Mouse (Mus musculus) lung, postnatal 4 days (tissue): ENCODE data around the gene Foxp3.

Source experiments
- DNase-seq, 2 experiments: peaks; one replicate each; pipeline ENCODE4 v3.0.0; 2021

Foxp3 gene

GRCm38 (mm10) chrX:7573176-7574086, at the start of gene Foxp3:
TSS of gene Foxp3 (plus strand) at chrX:7573644.
- DNase-seq = peak in 1 of 2 experiments; percentile 18

GRCm38 (mm10) chrX:7524961-7525360, 48.5 kb upstream of the Foxp3 start:
- DNase-seq = no peak

GRCm38 (mm10) chrX:7553474-7553873, 20.0 kb upstream of the Foxp3 start:
- DNase-seq = no peak

- no peak for DNase-seq
These were observed 10.4 kb upstream of the Foxp3 start for GRCm38 (mm10) chrX:7563076-7563475.

GRCm38 (mm10) chrX:7566352-7566751, 7.1 kb upstream of the Foxp3 start:
- peak in 1 of 2 experiments; percentile 35 for DNase-seq

GRCm38 (mm10) chrX:7567491-7567890, 6.0 kb upstream of the Foxp3 start:
- no peak for DNase-seq

- no peak for DNase-seq
These were observed 2.8 kb upstream of the Foxp3 start for GRCm38 (mm10) chrX:7570481-7571175.

GRCm38 (mm10) chrX:7571565-7572136, 1.8 kb upstream of the Foxp3 start:
- no peak for DNase-seq

- no peak for DNase-seq
These were observed 978 bp upstream of the Foxp3 start for GRCm38 (mm10) chrX:7572466-7572865.

GRCm38 (mm10) chrX:7574087-7574884, 842 bp downstream of the Foxp3 start, which contains the start of gene Ppp1r3f:
TSS of gene Ppp1r3f (minus strand) at chrX:7574283.
- peak; percentile 92 to 95 for DNase-seq

- no peak for DNase-seq
These were observed 1.4 kb downstream of the Foxp3 start for GRCm38 (mm10) chrX:7574885-7575231.

GRCm38 (mm10) chrX:7581151-7581550, 7.7 kb downstream of the Foxp3 start:
- no peak for DNase-seq

GRCm38 (mm10) chrX:7583881-7584280, 10.4 kb downstream of the Foxp3 start:
- no peak for DNase-seq

GRCm38 (mm10) chrX:7586356-7586755, 12.9 kb downstream of the Foxp3 start:
- no peak for DNase-seq

- DNase-seq = no peak
These were observed 21.9 kb downstream of the Foxp3 start for GRCm38 (mm10) chrX:7595371-7595770.

GRCm38 (mm10) chrX:7604004-7604403, 30.6 kb downstream of the Foxp3 start:
- DNase-seq = no peak

GRCm38 (mm10) chrX:7604879-7605574, 31.6 kb downstream of the Foxp3 start, which contains the start of gene Ccdc22:
TSS of gene Ccdc22 (minus strand) at chrX:7605517.
- DNase-seq = peak; percentile 85 to 87

- DNase-seq = no peak
These were observed 32.1 kb downstream of the Foxp3 start for GRCm38 (mm10) chrX:7605575-7605941.

- no peak for DNase-seq
These were observed 33.3 kb downstream of the Foxp3 start, which contains the start of gene Cacna1f for GRCm38 (mm10) chrX:7606783-7607182. TSS of gene Cacna1f (plus strand) at chrX:7607083.

GRCm38 (mm10) chrX:7610035-7610434, 36.6 kb downstream of the Foxp3 start:
- DNase-seq = no peak

- DNase-seq = no peak
These were observed 37.3 kb downstream of the Foxp3 start for GRCm38 (mm10) chrX:7610536-7611258.
